Mouse (Mus musculus): ENCODE results near the gene Fam78a.
A peak's percentile ranks its signal among the peaks of the same experiment; 100 is the strongest.

GRCm38 (mm10) chr2:32132567-32132992 lies 47.9 kb upstream of the Fam78a start:
- TF ChIP-seq CTCF (IDR thresholded peaks at IDR 0.05 in 2 of 3, conservative IDR thresholded peaks at IDR 0.05 in 1 of 3; ENCODE audit: control insufficient read depth in 1 of 3, insufficient read depth in 1 of 3, low read depth in 2 of 3, low read length in 3 of 3, poor library complexity in 1 of 3, severe bottlenecking in 1 of 3): no peak
- no peak for TF ChIP-seq EP300 (IDR thresholded peaks at IDR 0.05; ENCODE audit: low read depth in 1 of 2, low read length in 2 of 2)
- TF ChIP-seq NRF1 (IDR thresholded peaks at IDR 0.05; ENCODE audit: insufficient read depth, low read depth, low read length, poor library complexity, severe bottlenecking): no peak
- TF ChIP-seq NELFE (IDR thresholded peaks at IDR 0.05; ENCODE audit: low read depth, low read length): peak; percentile 72
- no peak for TF ChIP-seq MAFK (IDR thresholded peaks at IDR 0.05; ENCODE audit: borderline replicate concordance, low read depth, low read length)
- TF ChIP-seq POLR2A (IDR thresholded peaks at IDR 0.05; ENCODE audit: control insufficient read depth in 1 of 2, insufficient read depth in 1 of 2, low read depth in 1 of 2, low read length in 2 of 2, poor library complexity in 1 of 2): peak in 1 of 2 experiments; percentile 57; a peak in 2 of 4 replicates
- TF ChIP-seq GATA1 (IDR thresholded peaks at IDR 0.05; ENCODE audit: low read depth, low read length): no peak
- TF ChIP-seq USF1 (IDR thresholded peaks at IDR 0.05; ENCODE audit: low read depth, low read length): no peak
- TF ChIP-seq HCFC1 (IDR thresholded peaks at IDR 0.05; ENCODE audit: low read depth, low read length): peak; percentile 50

Measured in MEL (cell line).